Mouse (Mus musculus) ovary, adult 18-20 months (tissue): ENCODE data around the gene Trh.

Experiments
- DNase-seq: peaks from one replicate; pipeline ENCODE4 v3.0.0; 2022; ENCODE audit warnings: low spot score, mixed read lengths

Trh gene

DNA sequence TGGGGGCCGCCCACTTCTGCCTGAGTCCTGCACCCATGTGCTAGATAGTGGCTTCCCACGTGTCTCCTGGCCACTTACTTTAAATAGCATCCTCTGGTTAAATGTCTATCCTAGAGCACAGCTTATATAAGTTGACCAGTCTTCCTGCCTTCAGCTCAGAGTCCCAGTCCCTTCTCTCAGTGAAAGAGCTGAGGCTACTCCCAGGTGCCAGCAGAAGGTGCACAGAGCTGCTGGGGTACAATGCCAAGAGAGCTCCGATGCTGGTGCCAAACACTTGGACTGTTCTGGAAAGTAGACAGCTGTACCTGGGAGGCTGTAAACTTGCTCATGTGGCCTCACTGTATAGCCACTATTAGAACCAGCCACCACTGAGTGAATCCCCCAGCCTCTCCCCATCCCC is 22.4 kb downstream of the Trh start:
- DNase-seq: no peak

DNA sequence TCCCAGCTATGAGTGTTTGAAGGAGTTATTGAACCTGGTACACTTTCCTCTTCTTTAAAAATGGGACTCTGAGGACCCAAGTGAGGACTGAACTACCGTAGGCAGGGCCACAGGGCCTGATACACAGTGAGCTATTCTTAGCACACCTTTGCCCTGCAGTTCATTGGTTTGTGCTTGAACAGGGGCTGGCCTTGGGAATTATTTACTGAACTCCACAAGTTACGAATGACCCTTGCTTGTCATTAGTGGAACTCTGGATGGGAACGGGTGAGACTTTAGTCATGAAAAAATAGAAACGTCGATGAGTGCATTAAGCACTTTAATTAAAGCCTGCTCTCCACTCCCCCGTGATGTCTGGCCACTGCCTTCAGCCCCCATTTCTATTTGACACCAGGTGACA is 22.8 kb downstream of the Trh start:
- no peak for DNase-seq

- DNase-seq: no peak
Observed at GRCm38 (mm10) chr6:92219445-92219844, 25.0 kb downstream of the Trh start.

DNA sequence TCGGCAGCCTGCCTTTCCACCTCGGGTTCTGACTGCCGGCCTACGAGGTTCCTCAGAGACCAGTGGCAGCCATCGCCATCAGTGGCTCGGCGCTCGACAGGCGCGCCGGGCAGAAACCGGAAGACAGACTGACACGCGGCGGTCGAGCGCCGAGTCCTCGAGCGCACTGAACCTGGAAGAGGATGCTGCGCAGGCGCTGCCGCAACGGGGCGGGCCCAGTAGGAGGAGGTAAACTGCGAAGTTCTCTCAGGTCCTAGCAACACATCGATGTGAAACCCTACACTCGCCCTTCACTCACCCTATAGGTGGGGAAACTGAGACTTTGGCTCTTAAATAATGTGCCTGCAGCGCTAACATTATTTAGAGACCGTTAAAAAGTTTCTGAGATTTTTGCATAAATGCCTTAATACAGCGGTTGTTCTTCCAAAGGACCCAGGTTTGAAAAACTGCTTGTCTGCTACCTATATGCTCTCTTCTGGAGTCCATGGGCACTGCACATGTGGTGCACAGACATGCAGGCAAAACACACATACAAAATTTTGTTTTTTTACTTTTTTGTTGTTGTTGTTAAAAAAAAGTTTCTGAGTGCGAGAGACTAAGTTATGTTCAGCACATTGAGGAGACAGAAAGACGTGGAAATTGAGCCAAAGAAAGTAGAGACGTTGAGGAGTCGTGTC is 29.5 kb downstream of the Trh start, which contains the start of gene Rbsn:
Rbsn (minus strand) TSS at position 153 of the 677 bp plus-strand sequence.
- DNase-seq: peak; percentile 85

DNA sequence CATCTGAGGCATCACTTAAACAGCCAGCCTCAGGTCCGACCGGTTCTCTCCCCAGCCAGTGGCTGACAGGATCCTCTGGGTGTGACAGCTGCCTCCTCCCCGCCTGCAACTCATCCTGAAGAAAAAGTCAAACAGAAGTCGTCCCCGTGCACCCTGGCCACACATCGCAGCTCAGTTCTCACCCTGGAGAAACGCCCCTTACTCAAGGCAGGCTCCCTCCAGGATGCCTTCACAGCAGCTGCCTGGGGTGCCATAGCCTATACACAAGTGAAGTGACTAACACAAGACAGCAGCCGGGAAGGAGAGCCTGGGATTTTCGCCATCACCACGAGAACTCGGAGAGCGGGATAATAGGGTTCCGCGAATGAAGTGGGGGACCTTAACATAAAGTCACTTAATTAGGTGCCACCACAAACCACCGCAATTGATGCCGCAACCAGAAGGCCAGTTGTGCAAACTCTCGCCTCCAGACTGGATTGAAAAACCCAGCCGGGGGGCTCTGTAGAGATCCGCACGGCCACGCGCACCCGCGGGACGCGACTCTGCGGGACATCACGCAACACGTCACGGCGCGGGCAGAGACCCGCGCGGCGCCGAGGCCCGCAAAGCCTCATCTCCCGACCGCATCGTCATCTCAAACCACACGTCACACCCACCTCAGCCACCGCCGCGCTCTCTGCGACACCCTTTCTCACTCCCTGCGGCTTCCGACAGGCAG is 30.2 kb downstream of the Trh start:
- no peak for DNase-seq

DNA sequence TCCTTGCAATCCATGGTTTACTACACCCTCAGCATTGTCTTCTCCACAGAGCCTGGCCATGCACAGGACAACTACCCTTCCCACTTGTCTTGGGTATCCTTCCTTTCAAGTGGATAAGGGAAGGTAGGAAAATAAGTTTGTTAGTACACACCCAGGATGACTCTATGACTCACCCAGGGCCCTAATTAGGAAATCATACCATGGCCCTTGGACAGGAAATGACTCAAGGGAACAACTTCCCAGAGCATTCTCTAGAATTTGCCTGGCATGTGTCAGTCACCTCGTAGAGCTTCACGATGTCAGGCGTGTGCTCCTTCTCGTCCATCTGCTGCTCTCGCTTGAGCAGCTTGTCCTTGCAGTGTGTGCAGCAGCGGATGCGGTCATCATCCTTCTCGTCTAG is 45.0 kb downstream of the Trh start:
- no peak for DNase-seq
